Mouse (Mus musculus): ENCODE measurements around the gene Draxin. TPM values are rescaled to one million over a fixed set of nuclear protein-coding genes. Genes with fewer than 3 reads are reported as not detected.

Gene Draxin
- polyA plus RNA-seq, 1 experiment from 2014 or later = 12.7 TPM

GRCm38 (mm10) chr4:148140098-148141011 lies 9.9 kb upstream of the Draxin start:
- peaks cover 8% of the 10 kb centered on the region for H3K27me3 ChIP-seq (ENCODE audit: control insufficient read depth, insufficient read depth, low read length)
- H3K4me2 ChIP-seq = peak overlapping the region; percentile 93
- H3K27ac ChIP-seq (ENCODE audit: low read depth, low read length) = peak overlapping the region; percentile 84
- H3K9ac ChIP-seq (ENCODE audit: low read length) = peak overlapping the region; percentile 70
- no peaks in the 10 kb centered on the region for H3K9me3 ChIP-seq (ENCODE audit: control insufficient read depth, low read length)
- peaks cover 11% of the 10 kb centered on the region for H3K4me1 ChIP-seq (ENCODE audit: control insufficient read depth, insufficient read depth, low read length)
- peak overlapping the region; percentile 67 for H3K4me3 ChIP-seq (ENCODE audit: low read depth, low read length)
- peaks cover 5% of the 10 kb centered on the region for H3K36me3 ChIP-seq (ENCODE audit: control insufficient read depth, insufficient read depth, low read length)
- peak; percentile 95 for ATAC-seq (ENCODE audit: low FRiP score)
- under 1% methylated on average over 62 of the region's 65 CpGs for WGBS
- peak; percentile 99 for DNase-seq (ENCODE audit: low spot score, missing footprints)

DNA sequence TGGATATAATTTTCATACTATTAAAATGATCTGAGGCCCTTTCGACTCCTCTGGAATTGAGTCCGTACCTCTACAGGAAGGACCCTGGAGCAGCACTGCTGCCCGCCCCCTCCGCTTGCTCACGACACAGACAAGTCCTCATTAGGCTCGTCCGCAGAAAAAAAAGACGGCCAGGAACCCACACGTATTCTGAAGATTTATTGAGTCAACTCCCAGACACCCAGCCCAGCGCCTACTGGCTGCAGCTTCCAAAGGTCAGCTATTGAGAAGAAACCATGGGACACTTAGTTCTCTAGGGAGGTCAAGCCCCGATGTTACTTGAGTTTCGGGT lies 9.2 kb upstream of the Draxin start:
- peaks cover 8% of the 10 kb centered on the region for H3K27me3 ChIP-seq (ENCODE audit: control insufficient read depth, insufficient read depth, low read length)
- DNase-seq (ENCODE audit: low spot score, missing footprints) (no peak), ATAC-seq (ENCODE audit: low FRiP score) (no peak)
- H3K9ac ChIP-seq (ENCODE audit: low read length) = peak overlapping the region; percentile 70; the same call in 1 of the 2 replicates
- peak overlapping the region; percentile 93 for H3K4me2 ChIP-seq
- H3K36me3 ChIP-seq (ENCODE audit: control insufficient read depth, insufficient read depth, low read length) = no peaks in the 10 kb centered on the region
- 1% methylated on average over 12 of the region's 12 CpGs for whole genome bisulfite sequencing
- peak overlapping the region; percentile 84 for H3K27ac ChIP-seq (ENCODE audit: low read depth, low read length)
- H3K9me3 ChIP-seq (ENCODE audit: control insufficient read depth, low read length) = no peaks in the 10 kb centered on the region
- peaks cover 11% of the 10 kb centered on the region for H3K4me1 ChIP-seq (ENCODE audit: control insufficient read depth, insufficient read depth, low read length)
- H3K4me3 ChIP-seq (ENCODE audit: low read depth, low read length) = peak overlapping the region; percentile 67

GRCm38 (mm10) chr4:148137503-148137902 lies 7.0 kb upstream of the Draxin start:
- DNase-seq (ENCODE audit: low spot score, missing footprints) = no peak
- 71% methylated on average over 8 of the region's 8 CpGs for WGBS
- ATAC-seq (ENCODE audit: low FRiP score) = no peak
- peaks cover 8% of the 10 kb centered on the region for H3K27me3 ChIP-seq (ENCODE audit: control insufficient read depth, insufficient read depth, low read length)
- no peak overlapping the region for H3K4me3 ChIP-seq (ENCODE audit: low read depth, low read length)
- no peak overlapping the region for H3K4me2 ChIP-seq
- H3K36me3 ChIP-seq (ENCODE audit: control insufficient read depth, insufficient read depth, low read length) = no peaks in the 10 kb centered on the region
- peaks cover 12% of the 10 kb centered on the region for H3K4me1 ChIP-seq (ENCODE audit: control insufficient read depth, insufficient read depth, low read length)
- no peak overlapping the region for H3K9ac ChIP-seq (ENCODE audit: low read length)
- H3K9me3 ChIP-seq (ENCODE audit: control insufficient read depth, low read length) = no peaks in the 10 kb centered on the region
- H3K27ac ChIP-seq (ENCODE audit: low read depth, low read length) = no peak overlapping the region

DNA sequence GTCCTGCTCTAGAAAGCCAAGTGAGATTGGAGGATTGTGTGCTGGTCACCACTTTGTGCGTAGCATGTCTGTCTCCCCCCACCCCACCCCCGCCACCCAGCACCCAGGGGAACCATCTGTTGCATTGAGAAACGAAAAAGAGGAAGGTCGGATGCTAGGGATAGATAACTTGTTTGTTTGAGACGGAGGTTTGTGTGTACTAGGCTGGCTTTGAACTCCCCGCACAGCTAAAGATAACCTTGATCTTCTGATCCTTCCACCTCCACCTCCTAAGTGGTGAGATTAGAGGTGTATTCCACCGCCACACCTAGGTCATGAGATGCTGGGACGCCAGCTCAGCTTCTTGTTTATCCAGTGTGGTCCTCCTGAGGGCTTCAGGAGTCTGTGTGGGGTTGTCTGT lies 4.5 kb upstream of the Draxin start:
- H3K9me3 ChIP-seq (ENCODE audit: control insufficient read depth, low read length) = no peaks in the 10 kb centered on the region
- H3K4me3 ChIP-seq (ENCODE audit: low read depth, low read length) = no peak overlapping the region
- no peaks in the 10 kb centered on the region for H3K36me3 ChIP-seq (ENCODE audit: control insufficient read depth, insufficient read depth, low read length)
- peaks cover 22% of the 10 kb centered on the region for H3K4me1 ChIP-seq (ENCODE audit: control insufficient read depth, insufficient read depth, low read length)
- H3K4me2 ChIP-seq = no peak overlapping the region
- peaks cover 15% of the 10 kb centered on the region for H3K27me3 ChIP-seq (ENCODE audit: control insufficient read depth, insufficient read depth, low read length)
- H3K9ac ChIP-seq (ENCODE audit: low read length) = no peak overlapping the region
- 80% methylated on average over 8 of the region's 8 CpGs for WGBS
- no peak for DNase-seq (ENCODE audit: low spot score, missing footprints)
- no peak overlapping the region for H3K27ac ChIP-seq (ENCODE audit: low read depth, low read length)
- ATAC-seq (ENCODE audit: low FRiP score) = no peak

GRCm38 (mm10) chr4:148131497-148132081 lies 1.1 kb upstream of the Draxin start:
- no peaks in the 10 kb centered on the region for H3K9me3 ChIP-seq (ENCODE audit: control insufficient read depth, low read length)
- ATAC-seq (ENCODE audit: low FRiP score) (peak; percentile 70), DNase-seq (ENCODE audit: low spot score, missing footprints) (peak; percentile 95)
- H3K36me3 ChIP-seq (ENCODE audit: control insufficient read depth, insufficient read depth, low read length) = no peaks in the 10 kb centered on the region
- H3K27ac ChIP-seq (ENCODE audit: low read depth, low read length) = peak overlapping the region; percentile 99
- H3K4me2 ChIP-seq = peak overlapping the region; percentile 79
- H3K9ac ChIP-seq (ENCODE audit: low read length) = peak overlapping the region; percentile 97
- H3K4me3 ChIP-seq (ENCODE audit: low read depth, low read length) = peak overlapping the region; percentile 67
- peaks cover 24% of the 10 kb centered on the region for H3K4me1 ChIP-seq (ENCODE audit: control insufficient read depth, insufficient read depth, low read length)
- WGBS = 1% methylated on average over 21 of the region's 21 CpGs
- H3K27me3 ChIP-seq (ENCODE audit: control insufficient read depth, insufficient read depth, low read length) = peaks cover 10% of the 10 kb centered on the region; the same call in 1 of the 2 replicates

DNA sequence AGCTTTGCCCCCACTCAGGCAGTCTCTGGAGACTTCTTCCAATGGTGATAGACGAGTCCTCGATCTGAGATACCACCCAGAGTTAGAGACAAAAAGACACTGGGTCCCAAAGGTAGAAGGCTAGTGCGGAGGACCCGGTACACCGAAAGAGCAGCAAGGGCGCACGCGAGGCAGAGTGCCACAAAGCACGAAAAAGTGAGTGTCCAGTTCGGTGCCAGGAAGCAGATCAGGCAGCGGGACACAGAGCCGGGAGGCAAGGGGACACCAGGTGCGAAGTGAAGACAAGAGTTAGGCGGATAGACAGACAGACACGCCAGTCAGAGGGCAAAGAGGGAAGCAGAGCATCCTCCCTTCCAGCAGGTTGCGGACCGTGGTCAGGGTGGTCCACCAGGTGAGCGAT lies 365 bp downstream of the Draxin start, which contains the start of gene Mad2l2:
Gene Mad2l2 (plus strand): TSS at position 252 of the 400 bp plus-strand sequence.
- ATAC-seq (ENCODE audit: low FRiP score) (no peak), DNase-seq (ENCODE audit: low spot score, missing footprints) (peak; percentile 95)

DNA sequence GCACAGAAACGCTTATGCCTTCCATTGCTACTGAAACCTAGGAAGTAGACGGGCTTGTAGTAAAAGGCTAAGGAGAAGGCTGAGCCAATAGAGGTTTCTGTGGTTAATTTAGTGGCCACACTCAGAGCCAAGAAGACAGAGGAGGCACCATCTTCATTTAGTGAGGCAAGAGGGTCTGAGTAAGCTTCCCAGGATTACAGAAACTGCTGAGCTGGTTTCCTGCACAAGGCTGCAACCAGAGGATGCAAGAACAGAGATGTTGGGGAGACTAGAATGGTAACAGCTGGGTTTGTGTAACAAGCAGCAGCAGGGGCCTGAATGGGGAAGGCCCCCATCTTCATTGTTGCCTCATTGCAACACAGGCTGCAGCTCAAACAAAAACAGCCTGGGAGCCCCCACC lies 1.8 kb downstream of the Draxin start:
- Histone ChIP-seq H3K27ac (ENCODE audit: low read depth, low read length) (no peak overlapping the region), H3K4me1 (ENCODE audit: control insufficient read depth, insufficient read depth, low read length) (peaks cover 24% of the 10 kb centered on the region), H3K36me3 (ENCODE audit: control insufficient read depth, insufficient read depth, low read length) (no peaks in the 10 kb centered on the region), H3K4me3 (ENCODE audit: low read depth, low read length) (peak overlapping the region; percentile 67), H3K27me3 (ENCODE audit: control insufficient read depth, insufficient read depth, low read length) (peaks cover 10% of the 10 kb centered on the region; the same call in 1 of the 2 replicates), H3K9ac (ENCODE audit: low read length) (peak overlapping the region; percentile 54), H3K4me2 (peak overlapping the region; percentile 79), H3K9me3 (ENCODE audit: control insufficient read depth, low read length) (no peaks in the 10 kb centered on the region)
- ATAC-seq (ENCODE audit: low FRiP score) (no peak), DNase-seq (ENCODE audit: low spot score, missing footprints) (no peak)
- WGBS = 82% methylated on average over 2 of the region's 2 CpGs

More for the DNA sequence above, 365 bp downstream of the Draxin start, which contains the start of gene Mad2l2:
- 2% methylated on average over 18 of the region's 18 CpGs for WGBS
- Histone ChIP-seq H3K4me1 (ENCODE audit: control insufficient read depth, insufficient read depth, low read length) (peaks cover 24% of the 10 kb centered on the region), H3K4me3 (ENCODE audit: low read depth, low read length) (peak within 1 kb of the TSS; percentile 67), H3K36me3 (ENCODE audit: control insufficient read depth, insufficient read depth, low read length) (no peaks in the 10 kb centered on the region), H3K27me3 (ENCODE audit: control insufficient read depth, insufficient read depth, low read length) (peaks cover 10% of the 10 kb centered on the region; the same call in 1 of the 2 replicates), H3K9me3 (ENCODE audit: control insufficient read depth, low read length) (no peaks in the 10 kb centered on the region), H3K4me2 (peak within 1 kb of the TSS; percentile 79), H3K27ac (ENCODE audit: low read depth, low read length) (peak within 1 kb of the TSS; percentile 99), H3K9ac (ENCODE audit: low read length) (peak within 1 kb of the TSS; percentile 97)

DNA sequence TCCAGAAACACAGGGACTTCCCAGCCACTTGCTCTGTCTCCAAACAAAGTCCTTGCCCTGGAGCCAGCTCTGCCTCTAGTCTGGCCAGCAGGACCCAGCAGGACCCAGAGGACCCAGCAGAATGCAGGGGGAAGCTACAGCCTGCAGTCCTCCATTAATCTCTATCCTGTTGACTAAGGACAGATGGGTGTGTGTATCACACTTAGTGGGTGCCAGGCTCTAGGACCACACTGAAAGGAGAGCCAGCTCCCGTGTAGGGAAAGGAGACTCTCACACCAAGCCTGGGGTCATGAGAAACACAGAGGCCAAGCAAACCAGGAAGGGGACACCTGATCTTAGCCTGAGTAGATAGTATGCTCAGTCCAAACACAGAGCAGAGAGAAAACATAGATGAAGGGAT lies 2.3 kb downstream of the Draxin start:
- Histone ChIP-seq H3K4me3 (ENCODE audit: low read depth, low read length) (no peak overlapping the region; the same call in 1 of the 2 replicates), H3K36me3 (ENCODE audit: control insufficient read depth, insufficient read depth, low read length) (no peaks in the 10 kb centered on the region), H3K9ac (ENCODE audit: low read length) (peak overlapping the region; percentile 54; the same call in 1 of the 2 replicates), H3K27ac (ENCODE audit: low read depth, low read length) (no peak overlapping the region), H3K4me2 (peak overlapping the region; percentile 79), H3K27me3 (ENCODE audit: control insufficient read depth, insufficient read depth, low read length) (peaks cover 10% of the 10 kb centered on the region; the same call in 1 of the 2 replicates), H3K9me3 (ENCODE audit: control insufficient read depth, low read length) (no peaks in the 10 kb centered on the region), H3K4me1 (ENCODE audit: control insufficient read depth, insufficient read depth, low read length) (peaks cover 24% of the 10 kb centered on the region)
- 68% methylated on average over 1 of the region's 1 CpGs for WGBS
- no peak for ATAC-seq (ENCODE audit: low FRiP score)
- DNase-seq (ENCODE audit: low spot score, missing footprints) = no peak

GRCm38 (mm10) chr4:148122694-148123066 lies 7.8 kb downstream of the Draxin start:
- Histone ChIP-seq H3K4me3 (ENCODE audit: low read depth, low read length) (no peak overlapping the region), H3K27ac (ENCODE audit: low read depth, low read length) (no peak overlapping the region), H3K9ac (ENCODE audit: low read length) (no peak overlapping the region), H3K9me3 (ENCODE audit: control insufficient read depth, low read length) (no peaks in the 10 kb centered on the region), H3K4me1 (ENCODE audit: control insufficient read depth, insufficient read depth, low read length) (peaks cover 11% of the 10 kb centered on the region), H3K4me2 (no peak overlapping the region), H3K36me3 (ENCODE audit: control insufficient read depth, insufficient read depth, low read length) (no peaks in the 10 kb centered on the region), H3K27me3 (ENCODE audit: control insufficient read depth, insufficient read depth, low read length) (no peaks in the 10 kb centered on the region)
- no peak for ATAC-seq (ENCODE audit: low FRiP score)
- no peak for DNase-seq (ENCODE audit: low spot score, missing footprints)
- WGBS = 69% methylated on average over 3 of the region's 3 CpGs
